Mouse (Mus musculus) stomach, postnatal 0 days (tissue): ENCODE data around the gene Spdye4a.

Source experiments
- CTCF ChIP-seq: IDR thresholded peaks from 2 replicates; pipeline ENCODE4 v1.5.1; 2016; ENCODE audit warnings: antibody characterized with exemption, low read depth, mild to moderate bottlenecking, moderate library complexity
- EP300 ChIP-seq: optimal IDR thresholded peaks from 2 replicates; pipeline ENCODE3; 2016; ENCODE audit warnings: antibody characterized with exemption

GRCm38 (mm10) chr5:143253186-143253880 is 26.6 kb upstream of the Spdye4a start:
- TF ChIP-seq CTCF, result no peak
- no peak for TF ChIP-seq EP300
